In the genomic region with DNA sequence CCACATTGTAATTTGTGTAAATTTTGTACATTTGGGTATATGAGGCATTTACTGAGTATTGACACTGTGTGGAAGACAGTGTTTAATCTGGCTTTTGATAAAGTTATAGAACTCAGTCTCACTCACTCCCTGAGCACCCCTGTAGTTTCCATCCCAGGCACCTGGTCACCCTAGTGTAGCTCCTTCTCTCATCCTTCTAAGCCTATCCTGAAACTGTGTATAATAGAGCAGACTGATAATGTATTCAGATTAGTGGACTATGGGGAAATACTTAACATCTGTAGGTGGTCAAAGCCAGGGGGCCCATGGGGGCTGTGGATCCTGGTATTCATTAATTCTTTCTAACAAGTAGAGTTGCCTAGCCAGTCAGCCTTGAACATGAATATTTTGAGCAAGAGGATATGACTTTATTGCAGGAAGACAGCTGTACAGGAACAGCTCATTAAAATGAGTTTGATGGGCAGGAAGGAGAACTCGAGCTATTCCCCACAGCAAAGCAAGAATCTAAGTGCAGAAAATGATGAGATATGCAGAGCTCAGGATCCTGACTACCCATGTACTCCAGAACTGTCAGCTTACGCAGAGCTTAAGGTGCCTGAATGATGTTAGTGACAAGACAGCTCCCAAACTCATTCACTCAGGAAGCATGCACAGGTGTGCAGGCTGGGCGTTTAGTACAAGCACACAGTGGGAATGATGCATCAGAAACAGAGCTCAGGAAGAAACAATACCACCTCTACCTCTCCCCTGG, we compare ENCODE assay signal across 15 mouse cellular contexts.
DNase-seq lines count a peak whose midpoint lies in the region; ATAC-seq lines count a peak whose summit lies in the region.
"Had no signal": no experiment of that assay in that cellular context is flagged by ENCODE, and none has a peak within 500 bp of the region (broad histone marks: within the 10 kb centered on the region; RNA-seq: fewer than 3 reads in every experiment).

No protein-coding gene starts in this region.

- 0 out of 2 replicates have a peak, but pooled peaks have one; percentile 44 for ATAC-seq in midbrain, embryonic 12.5 days (ENCODE audit: low FRiP score, low read depth)
- ATAC-seq in limb, embryonic 13.5 days (ENCODE audit: low FRiP score, low read depth) = peak; percentile 69; the same call in 1 of the 2 replicates
- no peak for ATAC-seq in inflammation-experienced regulatory T-cells, adult 6 months
- ATAC-seq: intestine, postnatal 0 days; liver, postnatal 0 days had no signal

- 82% methylated on average over 3 of the region's 3 CpGs for WGBS in midbrain, embryonic 12.5 days
- 90% methylated on average over 3 of the region's 3 CpGs for WGBS in midbrain, embryonic 10.5 days
- WGBS in limb, embryonic 13.5 days = 43% methylated on average over 3 of the region's 3 CpGs

- H3K4me1 ChIP-seq in midbrain, embryonic 12.5 days = no peaks in the 10 kb centered on the region
- H3K4me1 ChIP-seq in midbrain, embryonic 10.5 days = no peaks in the 10 kb centered on the region
- 0 out of 2 replicates have a peak, but pooled peaks cover 10% of the 10 kb centered on the region for H3K4me1 ChIP-seq in limb, embryonic 13.5 days
- H3K4me1 ChIP-seq: neural tube, embryonic 12.5 days had no signal

- no peaks in the 10 kb centered on the region for H3K36me3 ChIP-seq in midbrain, embryonic 12.5 days
- no peaks in the 10 kb centered on the region for H3K36me3 ChIP-seq in midbrain, embryonic 10.5 days
- no peaks in the 10 kb centered on the region for H3K36me3 ChIP-seq in limb, embryonic 13.5 days
- H3K36me3 ChIP-seq: neural tube, embryonic 12.5 days had no signal

- no peaks in the 10 kb centered on the region for H3K9me3 ChIP-seq in midbrain, embryonic 12.5 days
- no peaks in the 10 kb centered on the region for H3K9me3 ChIP-seq in midbrain, embryonic 10.5 days (replicated peaks)
- H3K9me3 ChIP-seq in limb, embryonic 13.5 days = no peaks in the 10 kb centered on the region
- H3K9me3 ChIP-seq: neural tube, embryonic 12.5 days had no signal

- H3K9ac ChIP-seq in midbrain, embryonic 12.5 days (replicated peaks) = no peak overlapping the region
- no peak overlapping the region for H3K9ac ChIP-seq in limb, embryonic 13.5 days
- H3K9ac ChIP-seq: hindbrain, embryonic 14.5 days; liver, postnatal 0 days; neural tube, embryonic 12.5 days had no signal

- H3K4me3 ChIP-seq in midbrain, embryonic 12.5 days = no peak overlapping the region
- H3K4me3 ChIP-seq in midbrain, embryonic 10.5 days = no peak overlapping the region
- no peak overlapping the region for H3K4me3 ChIP-seq in limb, embryonic 13.5 days
- H3K4me3 ChIP-seq: neural tube, embryonic 12.5 days had no signal

- H3K4me2 ChIP-seq in midbrain, embryonic 12.5 days (replicated peaks) = no peak overlapping the region
- no peak overlapping the region for H3K4me2 ChIP-seq in limb, embryonic 13.5 days (replicated peaks)
- H3K4me2 ChIP-seq: hindbrain, embryonic 14.5 days; neural tube, embryonic 12.5 days had no signal

- intact Hi-C loops in heart, postnatal 36 days (cut with DNase I) = loop anchor here (5.0 kb wide), 1 partner anchor 111 kb away; no protein-coding TSS in a partner anchor

- H3K27ac ChIP-seq in midbrain, embryonic 12.5 days (replicated peaks) = no peak overlapping the region
- no peak overlapping the region for H3K27ac ChIP-seq in midbrain, embryonic 10.5 days (replicated peaks)
- H3K27ac ChIP-seq in limb, embryonic 13.5 days = no peak overlapping the region
- H3K27ac ChIP-seq: hindbrain, embryonic 14.5 days; kidney, postnatal 0 days; neural tube, embryonic 12.5 days had no signal

- peak; percentile 87 for DNase-seq in heart, adult 11 months
- DNase-seq in heart, postnatal 36 days = no peak
- no peak for DNase-seq in midbrain, embryonic 10.5 days (ENCODE audit: low spot score)
- no peak for DNase-seq in frontal cortex, postnatal 25 days (ENCODE audit: low spot score in 2 of 2)
- DNase-seq: cerebellum, adult 8-10 months; liver, postnatal 0 days; lung, postnatal 10 days; right cerebral cortex, postnatal 4 days had no signal

- H3K27me3 ChIP-seq in midbrain, embryonic 12.5 days = no peaks in the 10 kb centered on the region
- H3K27me3 ChIP-seq in midbrain, embryonic 10.5 days (ENCODE audit: low read depth, poor library complexity, severe bottlenecking) = no peaks in the 10 kb centered on the region
- H3K27me3 ChIP-seq in limb, embryonic 13.5 days = no peaks in the 10 kb centered on the region
- H3K27me3 ChIP-seq: neural tube, embryonic 12.5 days had no signal
